Mouse (Mus musculus): Measurements from ENCODE around the gene Zfp995. TPM values are rescaled to one million over a fixed set of nuclear protein-coding genes. Genes with fewer than 3 reads are reported as not detected.
"Not testable (repeated sequence)": the region's sequence is repeated elsewhere in the genome, so short reads cannot be mapped to it uniquely, and the experiment has no call there.

The Zfp995 gene
- 1 to 10 TPM; 1.7 to 4.4 (median 2.3) TPM for total RNA-seq (2022)

- DNase-seq, result peak; percentile 46
These were observed at the start of gene Zfp995 for GRCm38 (mm10) chr17:21909456-21910052. Gene Zfp995 (minus strand): TSS chr17:21909926.

GRCm38 (mm10) chr17:21909039-21909438 is 687 bp downstream of the Zfp995 start:
- DNase-seq, result no peak

GRCm38 (mm10) chr17:21871256-21871655 is 38.5 kb downstream of the Zfp995 start:
- DNase-seq, result no peak

GRCm38 (mm10) chr17:21846322-21846582 is 63.5 kb downstream of the Zfp995 start:
- DNase-seq, result not testable (repeated sequence)

- peak; percentile 42 for DNase-seq
These were observed 64.0 kb downstream of the Zfp995 start, which contains the start of gene Zfp820 for GRCm38 (mm10) chr17:21845545-21846321. Gene Zfp820 (minus strand): TSS chr17:21845772.

GRCm38 (mm10) chr17:21838510-21838909 is 71.2 kb downstream of the Zfp995 start:
- DNase-seq, result no peak

Other genes starting within 250 kb of the Zfp995 start
- 1 to 10 TPM in 3 of 4 experiments, not detected in 1; 2.9 to 7.5 (median 6.9) TPM for gene Gm10226, start 218.1 kb downstream of the Zfp995 start, total RNA-seq (2022)
- gene Zfp760, start 202.2 kb downstream of the Zfp995 start, total RNA-seq (2022), result 1 to 10 TPM; 6.3 to 8.3 (median 7.9) TPM
- 10 to 100 TPM in 3 of 4 experiments, 1 to 10 TPM in 1; 9.9 to 13.9 (median 12.5) TPM for gene Zfp229, start 179.1 kb downstream of the Zfp995 start, total RNA-seq (2022)
- gene Zfp820, start 64.2 kb downstream of the Zfp995 start, total RNA-seq (2022), result 1 to 10 TPM; 1.8 to 2.6 (median 2.3) TPM
- 10 to 100 TPM in 3 of 4 experiments, 1 to 10 TPM in 1; 9.5 to 13.0 (median 11.2) TPM for gene Zfp942, start 52.5 kb upstream of the Zfp995 start, total RNA-seq (2022)
- gene Zfp943, start 52.6 kb upstream of the Zfp995 start, total RNA-seq (2022), result 10 to 100 TPM in 3 of 4 experiments, 1 to 10 TPM in 1; 9.9 to 17.2 (median 14.7) TPM

Data from adrenal gland, adult 8-10 months (tissue).